ENCODE assay signal across 8 mouse cellular contexts in genomic region chr1:143644221-143644620, GRCm38 (mm10). TPM values are rescaled to one million over a fixed set of nuclear protein-coding genes. Genes with fewer than 3 reads are reported as not detected.
DNase-seq lines count a peak whose midpoint lies in the region; ATAC-seq and TF ChIP-seq lines count a peak whose summit lies in the region.

No protein-coding gene starts in this region.

- no peak for TF ChIP-seq EP300 in liver, embryonic 14.5 days (IDR thresholded peaks at IDR 0.05; ENCODE audit: low read depth)

- WGBS in liver, embryonic 14.5 days (ENCODE audit: insufficient replicate concordance) = 89% methylated on average over 2 of the region's 2 CpGs

- H3K36me3 ChIP-seq in liver, embryonic 14.5 days (replicated peaks; ENCODE audit: control insufficient read depth, insufficient read depth, low read depth) = no peaks in the 10 kb centered on the region

- H3K27ac ChIP-seq in liver, embryonic 14.5 days = no peak overlapping the region

- H3K4me1 ChIP-seq in liver, embryonic 14.5 days (replicated peaks; ENCODE audit: control insufficient read depth in 2 of 2, insufficient read depth in 2 of 2, low read length in 1 of 2) = no peaks in the 10 kb centered on the region

- ATAC-seq in liver, embryonic 14.5 days (ENCODE audit: insufficient read depth) = no peak

- no peaks in the 10 kb centered on the region for H3K27me3 ChIP-seq in liver, embryonic 14.5 days (ENCODE audit: control insufficient read depth, insufficient read depth, low read length)

- DNase-seq in left cerebral cortex, adult 11 months (ENCODE audit: low spot score) = peak; percentile 33
- no peak for DNase-seq in left cerebral cortex, postnatal 36 days (ENCODE audit: low spot score in 2 of 2)
- DNase-seq in Muller cell, postnatal 12 days (ENCODE audit: inconsistent ontology term) = peak; percentile 56
- peak; percentile 36 for DNase-seq in embryo, embryonic 9.5 days (ENCODE audit: extremely low spot score)
- DNase-seq in liver, embryonic 14.5 days (ENCODE audit: low read depth in 3 of 3, low spot score in 3 of 3) = peak in 1 of 3 experiments; percentile 19
- no peak for DNase-seq in spleen, adult 12 weeks (ENCODE audit: low spot score)
- no peak for DNase-seq in testis, postnatal 10 days (ENCODE audit: low spot score)
- DNase-seq in frontal cortex, postnatal 36 days (ENCODE audit: low spot score in 2 of 2) = no peak

- intact Hi-C loops in left cerebral cortex, postnatal 36 days (cut with DNase I) = loop anchor here (10.0 kb wide), 2 partner anchors 1199 to 1679 kb away; no protein-coding TSS in a partner anchor

- TF ChIP-seq CTCF in liver, embryonic 14.5 days (IDR thresholded peaks at IDR 0.05; ENCODE audit: low read depth) = peak; percentile 54

- H3K4me3 ChIP-seq in liver, embryonic 14.5 days (ENCODE audit: insufficient read depth in 1 of 2, low read depth in 2 of 2, low read length in 2 of 2) = no peak overlapping the region

- H3K9me3 ChIP-seq in liver, embryonic 14.5 days (ENCODE audit: control insufficient read depth, low read length) = no peaks in the 10 kb centered on the region

- H3K4me2 ChIP-seq in liver, embryonic 14.5 days (ENCODE audit: low read depth) = no peak overlapping the region

- H3K9ac ChIP-seq in liver, embryonic 14.5 days (replicated peaks) = no peak overlapping the region

RNA-seq across cellular contexts. Expression of gene B3galt2, which starts 3.8 kb away (rescaled TPM):
- 10 to 100 TPM; 20.0 to 21.0 TPM for total RNA-seq in left cerebral cortex, postnatal 36 days (2021)
- not detected in 2 replicates for polyA plus RNA-seq in liver, embryonic 14.5 days (2012; rRNA removed)
- 0.03 and 0.08 TPM in 2 replicates for polyA plus RNA-seq in liver, embryonic 14.5 days (2014; fragmentation: Nextera tagmentation; extraction: Ambion mirVana)

RNA-seq across cellular contexts. Expression of gene Cdc73, which starts 58.5 kb away (rescaled TPM):
- total RNA-seq in left cerebral cortex, postnatal 36 days (2021) = 10 to 100 TPM; 55.0 to 61.7 TPM
- polyA plus RNA-seq in liver, embryonic 14.5 days (2012; rRNA removed) = 4.2 and 10.7 TPM in 2 replicates
- polyA plus RNA-seq in liver, embryonic 14.5 days (2014; fragmentation: Nextera tagmentation; extraction: Ambion mirVana) = 9.4 and 9.6 TPM in 2 replicates

Comparison
In these comparisons a context has a peak if more than half of its experiments do, and no peak if none do; other contexts are left out.
1. DNase-seq: peak in left cerebral cortex, adult 11 months (single experiment), Muller cell, postnatal 12 days (single experiment) and embryo, embryonic 9.5 days (single experiment); none in left cerebral cortex, postnatal 36 days (0 of 2), spleen, adult 12 weeks (single experiment), testis, postnatal 10 days (single experiment) and frontal cortex, postnatal 36 days (0 of 2).